Mouse (Mus musculus): ENCODE results near the gene Hmcn2.

GRCm38 (mm10) chr2:31496141-31496540, 181.9 kb downstream of the Hmcn2 start:
- TF ChIP-seq CTCF (IDR thresholded peaks at IDR 0.05; ENCODE audit: low read depth): no peak
- TF ChIP-seq EP300 (IDR thresholded peaks at IDR 0.05; ENCODE audit: low read depth): no peak

Data from liver, postnatal 0 days (tissue).